Mouse (Mus musculus) heart, postnatal 0 days (tissue): ENCODE results near the gene Birc6. TPM values are rescaled to one million over a fixed set of nuclear protein-coding genes. Genes with fewer than 3 reads are reported as not detected.

ENCODE experiments used
- ATAC-seq: fragments of 200-750 bp; cut with Nextera tagmentation; 2 replicates; pipeline ENCODE4 v1.8.0; 2017; ENCODE audit warnings: low read depth, moderate number of reproducible peaks, moderate library complexity; ENCODE audit not compliant: insufficient read depth
- DNase-seq: peaks from one replicate; pipeline ENCODE4 v3.0.0-alpha.2; 2016; ENCODE audit warnings: low spot score
- H3K27ac ChIP-seq: fragments of 300-500 bp; sonication (generic); 2 replicates; pipeline ENCODE4 v1.5.1; 2014; ENCODE audit warnings: low read depth, mild to moderate bottlenecking
- H3K27me3 ChIP-seq: fragments of 300-500 bp; sonication (generic); 2 replicates; pipeline ENCODE4 v1.6.1; 2014; ENCODE audit warnings: low read length, mixed read lengths; ENCODE audit not compliant: control insufficient read depth, insufficient read depth
- H3K36me3 ChIP-seq: fragments of 300-500 bp; sonication (generic); replicated peaks from 2 replicates; pipeline ENCODE4 v1.6.1; 2014; ENCODE audit warnings: low read length, mixed read lengths; ENCODE audit not compliant: control insufficient read depth, insufficient read depth
- H3K4me1 ChIP-seq: fragments of 300-500 bp; sonication (generic); 2 replicates; pipeline ENCODE4 v1.6.1; 2014; ENCODE audit warnings: antibody characterized with exemption; ENCODE audit not compliant: control insufficient read depth, insufficient read depth
- H3K4me2 ChIP-seq: fragments of 300-500 bp; sonication (generic); 2 replicates; pipeline ENCODE4 v1.6.1; 2014; ENCODE audit warnings: low read depth, mild to moderate bottlenecking, low read length, moderate library complexity
- H3K4me3 ChIP-seq: fragments of 300-500 bp; sonication (generic); 2 replicates; pipeline ENCODE4 v1.5.1; 2014; ENCODE audit warnings: low read depth, low read length
- H3K9ac ChIP-seq: fragments of 300-500 bp; sonication (generic); replicated peaks from 2 replicates; pipeline ENCODE4 v1.6.1; 2014; ENCODE audit warnings: low read depth, low read length, mixed read lengths
- H3K9me3 ChIP-seq: fragments of 300-500 bp; sonication (generic); replicated peaks from 2 replicates; pipeline ENCODE4 v1.6.1; 2016; ENCODE audit warnings: low read length; ENCODE audit not compliant: control insufficient read depth
- CTCF ChIP-seq: IDR thresholded peaks from 2 replicates; pipeline ENCODE4 v1.5.1; 2016; ENCODE audit warnings: antibody characterized with exemption, control low read depth, low read depth
- EP300 ChIP-seq: IDR thresholded peaks from 2 replicates; pipeline ENCODE4 v1.6.1; 2016; ENCODE audit warnings: antibody characterized with exemption, low read depth
- WGBS: fragments of 180-500 bp; shearing (Covaris S2); extraction: QIAGEN DNeasy Blood & Tissue Kit; methylation state at CpG from one replicate; pipeline ENCODE4 v1.1.7; 2014; 5-methylcytosine and 5-hydroxymethylcytosine counted together
- polyA plus RNA-seq: library from polyadenylated mRNA; unstranded; fragments of >200 nt; fragmentation: Nextera tagmentation; extraction: Ambion mirVana; gene quantifications from 2 replicates; pipeline ENCODE4 v1.2.1, GENCODE M21; 2015
- total RNA-seq: library from RNA; depleted of rRNA; stranded (reverse); fragments of >200 nt; gene quantifications from 2 replicates; pipeline ENCODE4 v1.2.3, GENCODE M21; 2014; ENCODE audit warnings: low replicate concordance

Gene Birc6
- total and polyA plus RNA-seq, 2 experiments from 2014 or later = 63.5 to 101 TPM

GRCm38 (mm10) chr17:74569219-74569618, 41.1 kb downstream of the Birc6 start:
- Histone ChIP-seq H3K4me1 (no peaks in the 10 kb centered on the region), H3K4me3 (no peak overlapping the region), H3K27ac (no peak overlapping the region), H3K27me3 (no peaks in the 10 kb centered on the region), H3K4me2 (no peak overlapping the region), H3K9ac (no peak overlapping the region), H3K9me3 (no peaks in the 10 kb centered on the region), H3K36me3 (peaks cover 24% of the 10 kb centered on the region)
- WGBS = 50% methylated on average over 1 of the region's 1 CpGs
- TF ChIP-seq CTCF = no peak
- no peak for TF ChIP-seq EP300
- ATAC-seq (no peak), DNase-seq (no peak)

- DNase-seq (no peak), ATAC-seq (no peak)
- WGBS = 73% methylated on average over 1 of the region's 1 CpGs
- H3K9ac ChIP-seq = no peak overlapping the region
- no peaks in the 10 kb centered on the region for H3K27me3 ChIP-seq
- no peak overlapping the region for H3K27ac ChIP-seq
- TF ChIP-seq CTCF (no peak), EP300 (no peak)
- H3K4me1 ChIP-seq = no peaks in the 10 kb centered on the region
- H3K9me3 ChIP-seq = no peaks in the 10 kb centered on the region
- no peak overlapping the region for H3K4me3 ChIP-seq
- H3K4me2 ChIP-seq = no peak overlapping the region
- H3K36me3 ChIP-seq = peaks cover 22% of the 10 kb centered on the region
Observed at GRCm38 (mm10) chr17:74570585-74570984, 42.5 kb downstream of the Birc6 start.

GRCm38 (mm10) chr17:74577173-74577572, 49.1 kb downstream of the Birc6 start:
- no peak overlapping the region for H3K9ac ChIP-seq
- H3K27ac ChIP-seq = no peak overlapping the region
- no peak overlapping the region for H3K4me2 ChIP-seq
- H3K27me3 ChIP-seq = no peaks in the 10 kb centered on the region
- ATAC-seq (no peak), DNase-seq (no peak)
- H3K4me1 ChIP-seq = no peaks in the 10 kb centered on the region
- WGBS = 54% methylated on average over 5 of the region's 5 CpGs
- TF ChIP-seq CTCF (no peak), EP300 (no peak)
- no peak overlapping the region for H3K4me3 ChIP-seq
- peaks cover 25% of the 10 kb centered on the region for H3K36me3 ChIP-seq
- no peaks in the 10 kb centered on the region for H3K9me3 ChIP-seq

DNA sequence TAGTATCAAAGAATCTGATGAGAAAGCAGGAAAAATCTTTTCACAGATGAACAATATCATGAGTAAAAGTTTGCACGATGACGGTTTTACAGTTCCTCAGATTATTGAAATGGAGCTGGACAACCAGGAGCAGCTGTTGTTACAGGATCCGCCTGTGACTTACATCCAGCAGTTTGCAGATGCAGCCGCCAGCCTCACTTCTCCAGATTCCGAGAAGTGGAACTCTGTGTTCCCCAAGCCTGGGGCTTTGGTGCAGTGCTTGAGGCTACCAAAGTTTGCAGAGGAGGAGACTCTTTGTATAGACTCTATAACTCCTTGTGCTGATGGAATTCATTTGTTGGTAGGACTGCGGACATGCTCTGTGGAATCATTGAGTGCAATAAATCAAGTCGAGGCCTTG, 51.5 kb downstream of the Birc6 start:
- H3K4me3 ChIP-seq = no peak overlapping the region
- TF ChIP-seq CTCF (no peak), EP300 (no peak)
- H3K9me3 ChIP-seq = no peaks in the 10 kb centered on the region
- no peaks in the 10 kb centered on the region for H3K27me3 ChIP-seq
- H3K9ac ChIP-seq = no peak overlapping the region
- H3K27ac ChIP-seq = no peak overlapping the region
- H3K36me3 ChIP-seq = peaks cover 22% of the 10 kb centered on the region
- H3K4me2 ChIP-seq = no peak overlapping the region
- no peak for ATAC-seq
- DNase-seq = no peak
- H3K4me1 ChIP-seq = no peaks in the 10 kb centered on the region
- WGBS = 97% methylated on average over 7 of the region's 7 CpGs

DNA sequence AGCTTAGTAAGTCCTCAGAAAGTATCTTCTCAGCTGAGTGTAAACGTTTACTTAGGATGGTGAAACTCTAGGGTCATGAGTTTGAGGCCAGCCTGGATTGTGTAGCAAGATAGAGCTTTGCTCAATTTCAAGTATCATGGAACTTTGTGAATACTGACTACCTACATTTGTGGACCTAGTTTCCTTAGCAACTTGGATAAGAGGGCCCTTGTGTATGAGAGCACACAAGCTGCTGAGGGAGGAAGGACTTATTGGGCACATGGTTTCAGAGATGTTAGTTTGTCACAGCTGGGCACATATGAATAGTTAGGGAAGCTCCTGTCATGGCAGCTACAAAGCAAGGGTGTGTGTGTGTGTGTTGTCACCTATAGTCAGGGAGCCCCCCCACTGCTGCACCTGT, 52.6 kb downstream of the Birc6 start:
- no peak overlapping the region for H3K9ac ChIP-seq
- no peaks in the 10 kb centered on the region for H3K9me3 ChIP-seq
- H3K4me2 ChIP-seq = no peak overlapping the region
- no peak for DNase-seq
- no peaks in the 10 kb centered on the region for H3K4me1 ChIP-seq
- no peak overlapping the region for H3K4me3 ChIP-seq
- ATAC-seq = no peak
- peaks cover 22% of the 10 kb centered on the region for H3K36me3 ChIP-seq
- no peak overlapping the region for H3K27ac ChIP-seq
- no peaks in the 10 kb centered on the region for H3K27me3 ChIP-seq
- 88% methylated on average over 1 of the region's 1 CpGs for WGBS
- TF ChIP-seq CTCF = no peak
- no peak for TF ChIP-seq EP300

DNA sequence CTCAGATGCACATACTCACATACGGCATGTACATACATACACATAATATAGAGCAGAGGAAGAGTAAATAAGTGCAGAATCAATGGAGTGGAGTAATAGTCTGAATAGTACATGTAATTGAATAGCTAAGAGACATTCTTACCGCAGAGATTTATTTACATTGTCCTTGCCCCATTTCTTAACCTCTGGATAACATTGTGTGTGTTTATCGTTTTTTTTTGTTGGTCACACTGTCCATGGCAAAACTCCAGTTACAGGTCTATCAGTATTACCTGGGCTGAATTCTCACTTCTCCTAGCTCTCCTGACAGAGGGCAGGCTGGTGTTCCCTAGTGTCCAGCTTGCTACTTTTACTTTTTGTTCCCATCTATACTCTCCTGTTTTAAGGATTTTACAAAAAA, 58.7 kb downstream of the Birc6 start:
- Histone ChIP-seq H3K4me2 (no peak overlapping the region), H3K9me3 (no peaks in the 10 kb centered on the region), H3K27me3 (no peaks in the 10 kb centered on the region), H3K27ac (no peak overlapping the region), H3K4me3 (no peak overlapping the region), H3K4me1 (no peaks in the 10 kb centered on the region), H3K9ac (no peak overlapping the region), H3K36me3 (peaks cover 20% of the 10 kb centered on the region)
- TF ChIP-seq EP300 = no peak
- TF ChIP-seq CTCF = no peak
- 88% methylated on average over 3 of the region's 3 CpGs for WGBS
- ATAC-seq (no peak), DNase-seq (no peak)
